Mouse (Mus musculus): ENCODE measurements around the gene Rpl11.

- TF ChIP-seq CTCF (IDR thresholded peaks at IDR 0.05; ENCODE audit: low read depth) (no peak), EP300 (IDR thresholded peaks at IDR 0.05; ENCODE audit: low read depth) (no peak)
Measured at GRCm38 (mm10) chr4:136094519-136095219, 41.4 kb upstream of the Rpl11 start.
